Mouse (Mus musculus): ENCODE measurements at regions not wholly inside any gene's neighbourhood (a gene's known extent, or its start where the extent isn't known, plus 50 kb on each side); places are given as distances from the start of the nearest gene placed in this dataset.
"Not testable (repeated sequence)": the region's sequence is repeated elsewhere in the genome, so short reads cannot be mapped to it uniquely, and the experiment has no call there.

- DNase-seq (ENCODE audit: low read depth, low spot score): not testable (repeated sequence)
Measured at GRCm38 (mm10) chr12:115761766-115762165, 285.8 kb upstream of the Zfp386 start.

- DNase-seq (ENCODE audit: low read depth, low spot score): not testable (repeated sequence)
Measured at GRCm38 (mm10) chr12:115764939-115765479, 282.5 kb upstream of the Zfp386 start.

- DNase-seq (ENCODE audit: low read depth, low spot score): not testable (repeated sequence)
Measured at GRCm38 (mm10) chr12:115771176-115771575, 276.3 kb upstream of the Zfp386 start.

- not testable (repeated sequence) for DNase-seq (ENCODE audit: low read depth, low spot score)
Measured at GRCm38 (mm10) chr12:115790369-115790768, 257.2 kb upstream of the Zfp386 start.

GRCm38 (mm10) chr12:115802499-115802898, 245.0 kb upstream of the Zfp386 start:
- DNase-seq (ENCODE audit: low read depth, low spot score): not testable (repeated sequence)

- DNase-seq (ENCODE audit: low read depth, low spot score): not testable (repeated sequence)
Measured at GRCm38 (mm10) chr12:115803675-115804074, 243.8 kb upstream of the Zfp386 start.

- DNase-seq (ENCODE audit: low read depth, low spot score): no peak
Measured at GRCm38 (mm10) chr12:115807978-115808377, 239.5 kb upstream of the Zfp386 start.
